Mouse (Mus musculus) urinary bladder, postnatal 25 days (tissue): ENCODE measurements at regions not wholly inside any gene's neighbourhood (a gene's known extent, or its start where the extent isn't known, plus 50 kb on each side); places are given as distances from the start of the nearest gene placed in this dataset.

Source experiments
- DNase-seq: peaks from one replicate; pipeline ENCODE4 v3.0.0; 2022; ENCODE audit warnings: low spot score

GRCm38 (mm10) chr1:41264214-41264613 lies 458.8 kb downstream of the Tmem182 start:
- DNase-seq, result no peak

- DNase-seq, result no peak
Observed at GRCm38 (mm10) chr1:41271111-41271730, 465.8 kb downstream of the Tmem182 start.

GRCm38 (mm10) chr1:41274573-41275270 lies 469.3 kb downstream of the Tmem182 start:
- no peak for DNase-seq

- DNase-seq, result no peak
Observed at GRCm38 (mm10) chr1:41275271-41275624, 469.8 kb downstream of the Tmem182 start.

GRCm38 (mm10) chr1:41275642-41276041 lies 470.2 kb downstream of the Tmem182 start:
- DNase-seq, result no peak

- DNase-seq, result no peak
Observed at GRCm38 (mm10) chr1:41276303-41276702, 470.9 kb downstream of the Tmem182 start.

- no peak for DNase-seq
Observed at GRCm38 (mm10) chr1:41285221-41285620, 479.8 kb downstream of the Tmem182 start.

- DNase-seq, result no peak
Observed at GRCm38 (mm10) chr1:41286221-41286620, 480.8 kb downstream of the Tmem182 start.

GRCm38 (mm10) chr1:41326861-41327480 lies 521.6 kb downstream of the Tmem182 start:
- DNase-seq, result no peak

GRCm38 (mm10) chr1:41349798-41350758 lies 544.7 kb downstream of the Tmem182 start:
- no peak for DNase-seq

GRCm38 (mm10) chr1:41359061-41359460 lies 553.7 kb downstream of the Tmem182 start:
- no peak for DNase-seq

GRCm38 (mm10) chr1:41361512-41361911 lies 556.1 kb downstream of the Tmem182 start:
- no peak for DNase-seq

- no peak for DNase-seq
Observed at GRCm38 (mm10) chr1:41380013-41380412, 574.6 kb downstream of the Tmem182 start.

GRCm38 (mm10) chr1:41381487-41381886 lies 576.1 kb downstream of the Tmem182 start:
- no peak for DNase-seq

- no peak for DNase-seq
Observed at GRCm38 (mm10) chr1:41384731-41385130, 579.3 kb downstream of the Tmem182 start.

- DNase-seq, result no peak
Observed at GRCm38 (mm10) chr1:41386435-41386834, 581.0 kb downstream of the Tmem182 start.

GRCm38 (mm10) chr1:41390102-41390884 lies 584.9 kb downstream of the Tmem182 start:
- DNase-seq, result peak; percentile 4

GRCm38 (mm10) chr1:41391071-41391470 lies 585.7 kb downstream of the Tmem182 start:
- DNase-seq, result no peak

- no peak for DNase-seq
Observed at GRCm38 (mm10) chr1:41393287-41393686, 587.9 kb downstream of the Tmem182 start.

- DNase-seq, result no peak
Observed at GRCm38 (mm10) chr1:41395081-41395480, 589.7 kb downstream of the Tmem182 start.

GRCm38 (mm10) chr1:41410533-41410932 lies 605.1 kb downstream of the Tmem182 start:
- no peak for DNase-seq
